Mouse (Mus musculus) spleen, postnatal 10 days (tissue): ENCODE results near the gene Wfdc2.

ENCODE experiments used
- DNase-seq, 2 experiments: peaks; one replicate each; pipeline ENCODE4 v3.0.0; 2021 to 2022; ENCODE audit warnings: low spot score in 2 of 2

Wfdc2 gene

DNA sequence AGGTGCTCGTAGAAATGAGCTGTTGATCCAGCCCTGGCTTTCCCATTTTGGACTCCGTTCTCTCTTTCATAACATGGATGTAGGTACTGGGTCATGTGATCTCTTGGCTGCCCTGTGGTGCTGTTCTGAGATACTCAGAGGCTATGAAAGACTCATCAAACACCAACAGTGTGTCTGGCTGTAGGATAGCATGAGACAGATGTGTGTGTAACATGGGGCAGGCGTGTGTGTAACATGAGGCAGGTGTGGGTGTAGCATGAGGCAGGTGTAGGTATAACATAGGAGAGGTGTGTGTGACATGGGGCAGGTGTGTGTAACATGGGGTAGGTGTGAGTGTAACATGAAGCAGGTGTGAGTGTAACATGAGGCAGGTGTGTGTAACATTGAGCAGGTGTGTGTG is 53.2 kb downstream of the Wfdc2 start:
- DNase-seq, result no peak
